Mouse (Mus musculus): ENCODE data around the gene Vstm2l. TPM values are rescaled to one million over a fixed set of nuclear protein-coding genes. Genes with fewer than 3 reads are reported as not detected.

Vstm2l gene
- polyA plus RNA-seq, 1 experiment from 2014 or later, result 21.6 TPM

GRCm38 (mm10) chr2:157913204-157913636 lies 1.2 kb upstream of the Vstm2l start:
- H3K9me3 ChIP-seq, result no peaks in the 10 kb centered on the region
- H3K36me3 ChIP-seq, result no peaks in the 10 kb centered on the region
- peak overlapping the region; percentile 47; the same call in 1 of the 2 replicates for H3K9ac ChIP-seq
- peak overlapping the region; percentile 70 for H3K4me2 ChIP-seq
- H3K27me3 ChIP-seq, result peaks cover 52% of the 10 kb centered on the region
- H3K4me1 ChIP-seq (replicated peaks), result peaks cover 77% of the 10 kb centered on the region
- no peak overlapping the region for H3K27ac ChIP-seq
- WGBS, result under 1% methylated on average over 16 of the region's 16 CpGs
- H3K4me3 ChIP-seq, result peak overlapping the region; percentile 69
- no peak for ATAC-seq (ENCODE audit: low FRiP score)

- no peak for ATAC-seq (ENCODE audit: low FRiP score)
- H3K9ac ChIP-seq, result peak overlapping the region; percentile 47; the same call in 1 of the 2 replicates
- no peak overlapping the region for H3K27ac ChIP-seq
- 5% methylated on average over 4 of the region's 4 CpGs for WGBS
- peaks cover 52% of the 10 kb centered on the region for H3K27me3 ChIP-seq
- H3K4me1 ChIP-seq (replicated peaks), result peaks cover 80% of the 10 kb centered on the region
- peak overlapping the region; percentile 70 for H3K4me2 ChIP-seq
- H3K9me3 ChIP-seq, result no peaks in the 10 kb centered on the region
- H3K4me3 ChIP-seq, result peak overlapping the region; percentile 69
- no peaks in the 10 kb centered on the region for H3K36me3 ChIP-seq
Measured at GRCm38 (mm10) chr2:157913705-157914104, 748 bp upstream of the Vstm2l start.

- Histone ChIP-seq H3K4me1 (replicated peaks) (peaks cover 93% of the 10 kb centered on the region), H3K27ac (peak overlapping the region; percentile 90), H3K9me3 (no peaks in the 10 kb centered on the region), H3K36me3 (no peaks in the 10 kb centered on the region), H3K27me3 (peaks cover 60% of the 10 kb centered on the region), H3K9ac (peak overlapping the region; percentile 89), H3K4me2 (peak overlapping the region; percentile 70), H3K4me3 (peak overlapping the region; percentile 69)
- 36% methylated on average over 43 of the region's 43 CpGs for WGBS
- ATAC-seq (ENCODE audit: low FRiP score), result peak; percentile 23; the same call in 1 of the 2 replicates
Measured at GRCm38 (mm10) chr2:157914889-157915517, 550 bp downstream of the Vstm2l start.

- peak overlapping the region; percentile 46; the same call in 1 of the 2 replicates for H3K9ac ChIP-seq
- WGBS, result 6% methylated on average over 10 of the region's 10 CpGs
- peaks cover 97% of the 10 kb centered on the region for H3K4me1 ChIP-seq (replicated peaks)
- no peaks in the 10 kb centered on the region for H3K36me3 ChIP-seq
- peak overlapping the region; percentile 24 for H3K4me3 ChIP-seq
- H3K4me2 ChIP-seq, result peak overlapping the region; percentile 70
- H3K9me3 ChIP-seq, result no peaks in the 10 kb centered on the region
- no peak for ATAC-seq (ENCODE audit: low FRiP score)
- peak overlapping the region; percentile 66 for H3K27ac ChIP-seq
- peaks cover 57% of the 10 kb centered on the region for H3K27me3 ChIP-seq
Measured at GRCm38 (mm10) chr2:157918529-157918928, 4.1 kb downstream of the Vstm2l start.

- Histone ChIP-seq H3K4me3 (no peak overlapping the region), H3K27me3 (peaks cover 40% of the 10 kb centered on the region), H3K9me3 (no peaks in the 10 kb centered on the region), H3K9ac (0 out of 2 replicates have a peak overlapping the region, but pooled peaks have one; percentile 36), H3K4me2 (peak overlapping the region; percentile 30; the same call in 1 of the 2 replicates), H3K27ac (no peak overlapping the region), H3K4me1 (replicated peaks) (peaks cover 83% of the 10 kb centered on the region), H3K36me3 (0 out of 2 replicates have a peak, but pooled peaks cover 3% of the 10 kb centered on the region)
- WGBS, result 68% methylated on average over 7 of the region's 7 CpGs
- no peak for ATAC-seq (ENCODE audit: low FRiP score)
Measured at GRCm38 (mm10) chr2:157921551-157921950, 7.1 kb downstream of the Vstm2l start.

GRCm38 (mm10) chr2:157923406-157923805 lies 9.0 kb downstream of the Vstm2l start:
- Histone ChIP-seq H3K27ac (peak overlapping the region; percentile 83), H3K4me1 (replicated peaks) (peaks cover 85% of the 10 kb centered on the region), H3K9ac (peak overlapping the region; percentile 63), H3K4me3 (no peak overlapping the region), H3K27me3 (peaks cover 28% of the 10 kb centered on the region; the same call in 1 of the 2 replicates), H3K4me2 (peak overlapping the region; percentile 37), H3K36me3 (0 out of 2 replicates have a peak, but pooled peaks cover 3% of the 10 kb centered on the region), H3K9me3 (no peaks in the 10 kb centered on the region)
- 5% methylated on average over 7 of the region's 7 CpGs for WGBS
- ATAC-seq (ENCODE audit: low FRiP score), result 0 out of 2 replicates have a peak, but pooled peaks have one; percentile 23

GRCm38 (mm10) chr2:157924504-157924903 lies 10.1 kb downstream of the Vstm2l start:
- Histone ChIP-seq H3K27me3 (peaks cover 23% of the 10 kb centered on the region; the same call in 1 of the 2 replicates), H3K36me3 (0 out of 2 replicates have a peak, but pooled peaks cover 3% of the 10 kb centered on the region), H3K9ac (no peak overlapping the region), H3K4me2 (no peak overlapping the region), H3K4me1 (replicated peaks) (peaks cover 85% of the 10 kb centered on the region), H3K27ac (no peak overlapping the region), H3K9me3 (no peaks in the 10 kb centered on the region), H3K4me3 (no peak overlapping the region)
- whole genome bisulfite sequencing, result 74% methylated on average over 5 of the region's 5 CpGs
- ATAC-seq (ENCODE audit: low FRiP score), result no peak

- H3K4me3 ChIP-seq, result no peak overlapping the region
- H3K27me3 ChIP-seq, result 0 out of 2 replicates have a peak, but pooled peaks cover 17% of the 10 kb centered on the region
- H3K36me3 ChIP-seq, result 0 out of 2 replicates have a peak, but pooled peaks cover 3% of the 10 kb centered on the region
- H3K27ac ChIP-seq, result peak overlapping the region; percentile 78
- no peaks in the 10 kb centered on the region for H3K9me3 ChIP-seq
- ATAC-seq (ENCODE audit: low FRiP score), result no peak
- no peak overlapping the region for H3K4me2 ChIP-seq
- peaks cover 73% of the 10 kb centered on the region for H3K4me1 ChIP-seq (replicated peaks)
- H3K9ac ChIP-seq, result peak overlapping the region; percentile 40; the same call in 1 of the 2 replicates
- 39% methylated on average over 7 of the region's 7 CpGs for WGBS
Measured at GRCm38 (mm10) chr2:157926502-157926901, 12.0 kb downstream of the Vstm2l start.

- H3K4me3 ChIP-seq, result no peak overlapping the region
- WGBS, result 69% methylated on average over 3 of the region's 3 CpGs
- peak overlapping the region; percentile 40 for H3K9ac ChIP-seq
- peaks cover 69% of the 10 kb centered on the region for H3K4me1 ChIP-seq (replicated peaks)
- H3K9me3 ChIP-seq, result no peaks in the 10 kb centered on the region
- 0 out of 2 replicates have a peak, but pooled peaks cover 13% of the 10 kb centered on the region for H3K27me3 ChIP-seq
- peak overlapping the region; percentile 78 for H3K27ac ChIP-seq
- 0 out of 2 replicates have a peak, but pooled peaks cover 3% of the 10 kb centered on the region for H3K36me3 ChIP-seq
- H3K4me2 ChIP-seq, result 0 out of 2 replicates have a peak overlapping the region, but pooled peaks have one; percentile 18
- ATAC-seq (ENCODE audit: low FRiP score), result no peak
Measured at GRCm38 (mm10) chr2:157926927-157927326, 12.5 kb downstream of the Vstm2l start.

GRCm38 (mm10) chr2:157927397-157927796 lies 12.9 kb downstream of the Vstm2l start:
- no peaks in the 10 kb centered on the region for H3K9me3 ChIP-seq
- H3K27me3 ChIP-seq, result 0 out of 2 replicates have a peak, but pooled peaks cover 12% of the 10 kb centered on the region
- H3K9ac ChIP-seq, result peak overlapping the region; percentile 40
- 0 out of 2 replicates have a peak, but pooled peaks cover 3% of the 10 kb centered on the region for H3K36me3 ChIP-seq
- no peak overlapping the region for H3K4me3 ChIP-seq
- H3K4me2 ChIP-seq, result 0 out of 2 replicates have a peak overlapping the region, but pooled peaks have one; percentile 18
- 44% methylated on average over 20 of the region's 20 CpGs for WGBS
- H3K4me1 ChIP-seq (replicated peaks), result peaks cover 64% of the 10 kb centered on the region
- 0 out of 2 replicates have a peak, but pooled peaks have one; percentile 15 for ATAC-seq (ENCODE audit: low FRiP score)
- peak overlapping the region; percentile 78 for H3K27ac ChIP-seq

GRCm38 (mm10) chr2:157927815-157928214 lies 13.4 kb downstream of the Vstm2l start:
- 0 out of 2 replicates have a peak, but pooled peaks have one; percentile 11 for ATAC-seq (ENCODE audit: low FRiP score)
- no peak overlapping the region for H3K4me3 ChIP-seq
- H3K36me3 ChIP-seq, result 0 out of 2 replicates have a peak, but pooled peaks cover 3% of the 10 kb centered on the region
- H3K9me3 ChIP-seq, result no peaks in the 10 kb centered on the region
- peak overlapping the region; percentile 40 for H3K9ac ChIP-seq
- H3K4me1 ChIP-seq (replicated peaks), result peaks cover 60% of the 10 kb centered on the region
- 0 out of 2 replicates have a peak overlapping the region, but pooled peaks have one; percentile 18 for H3K4me2 ChIP-seq
- H3K27ac ChIP-seq, result peak overlapping the region; percentile 78
- 0 out of 2 replicates have a peak, but pooled peaks cover 15% of the 10 kb centered on the region for H3K27me3 ChIP-seq
- 23% methylated on average over 2 of the region's 2 CpGs for WGBS

GRCm38 (mm10) chr2:157932655-157933054 lies 18.2 kb downstream of the Vstm2l start:
- Histone ChIP-seq H3K36me3 (peaks cover 21% of the 10 kb centered on the region), H3K9ac (no peak overlapping the region), H3K27ac (no peak overlapping the region), H3K4me2 (no peak overlapping the region), H3K9me3 (no peaks in the 10 kb centered on the region), H3K4me3 (no peak overlapping the region), H3K27me3 (peaks cover 17% of the 10 kb centered on the region; the same call in 1 of the 2 replicates), H3K4me1 (replicated peaks) (peaks cover 38% of the 10 kb centered on the region)
- no peak for ATAC-seq (ENCODE audit: low FRiP score)
- 73% methylated on average over 4 of the region's 4 CpGs for WGBS

Data from hindbrain, embryonic 13.5 days (tissue).